Mouse (Mus musculus): Measurements from ENCODE around the gene Hoxd9. TPM values are rescaled to one million over a fixed set of nuclear protein-coding genes. Genes with fewer than 3 reads are reported as not detected.

Hoxd9 gene
- polyA plus RNA-seq, 1 experiment, result not detected

DNA sequence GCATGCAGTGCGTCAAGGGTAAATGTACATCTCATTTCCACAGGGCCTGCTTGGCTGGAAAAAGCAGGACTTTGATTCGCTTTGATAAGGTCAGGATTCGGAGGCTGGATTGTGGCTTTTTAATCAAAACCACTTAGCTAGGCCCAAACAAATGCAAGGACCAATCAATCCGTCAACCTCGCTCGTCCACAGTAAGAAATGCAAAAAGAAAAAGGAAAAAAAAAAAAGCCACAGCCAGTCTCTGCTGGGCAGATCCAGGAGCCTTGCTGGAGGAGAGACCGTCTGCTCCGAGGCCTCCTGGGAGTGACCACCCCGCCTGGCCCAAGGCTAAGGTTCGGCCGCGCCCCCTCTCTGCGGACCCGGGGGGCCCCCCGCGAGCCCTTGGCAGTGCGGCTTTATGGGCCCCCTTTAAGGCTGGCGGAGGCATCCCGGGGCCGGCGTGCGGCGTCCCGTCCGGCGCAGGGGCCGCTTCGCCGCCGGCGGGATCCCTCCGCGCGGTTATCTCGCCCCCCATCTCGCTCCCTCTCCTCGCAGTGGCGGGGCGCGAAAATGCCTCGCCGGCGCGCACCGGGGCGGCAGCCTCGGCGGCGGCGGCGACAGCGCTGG is 7.0 kb downstream of the Hoxd9 start, which contains the start of gene Hoxd8:
Hoxd8 (plus strand) TSS at position 223 of the 606 bp plus-strand sequence.
- H3K79me2 ChIP-seq (ENCODE audit: control insufficient read depth, insufficient read depth), result no peaks in the 10 kb centered on the region
- no peaks in the 10 kb centered on the region for H3K79me3 ChIP-seq (ENCODE audit: low read depth)
- TF ChIP-seq CEBPB (IDR thresholded peaks at IDR 0.05; ENCODE audit: low read depth), result no peak
- no peak for TF ChIP-seq USF1 (IDR thresholded peaks at IDR 0.05; ENCODE audit: low read depth)
- TF ChIP-seq MAX (IDR thresholded peaks at IDR 0.05), result no peak
- no peak for TF ChIP-seq FOSL1 (IDR thresholded peaks at IDR 0.05; ENCODE audit: insufficient read depth, low read length, poor library complexity, severe bottlenecking)
- no peak for TF ChIP-seq MYOG (IDR thresholded peaks at IDR 0.05; ENCODE audit: control insufficient read depth, extremely low read depth, insufficient read length)
- TF ChIP-seq CTCF (IDR thresholded peaks at IDR 0.05; ENCODE audit: control insufficient read depth, insufficient read depth, insufficient read length), result no peak
- no peak for TF ChIP-seq MYOD1 (IDR thresholded peaks at IDR 0.05; ENCODE audit: control insufficient read depth, insufficient read length, low read depth)
- H3K4me3 ChIP-seq (ENCODE audit: insufficient read depth, poor library complexity, severe bottlenecking), result no peak within 1 kb of the TSS
- no peak within 1 kb of the TSS for H3ac ChIP-seq (ENCODE audit: control insufficient read depth, insufficient read length, low read depth)
- H3K36me3 ChIP-seq (ENCODE audit: control insufficient read depth, insufficient read depth), result no peaks in the 10 kb centered on the region
- H3K27me3 ChIP-seq (ENCODE audit: control insufficient read depth, insufficient read depth, insufficient read length), result peaks cover 45% of the 10 kb centered on the region

DNA sequence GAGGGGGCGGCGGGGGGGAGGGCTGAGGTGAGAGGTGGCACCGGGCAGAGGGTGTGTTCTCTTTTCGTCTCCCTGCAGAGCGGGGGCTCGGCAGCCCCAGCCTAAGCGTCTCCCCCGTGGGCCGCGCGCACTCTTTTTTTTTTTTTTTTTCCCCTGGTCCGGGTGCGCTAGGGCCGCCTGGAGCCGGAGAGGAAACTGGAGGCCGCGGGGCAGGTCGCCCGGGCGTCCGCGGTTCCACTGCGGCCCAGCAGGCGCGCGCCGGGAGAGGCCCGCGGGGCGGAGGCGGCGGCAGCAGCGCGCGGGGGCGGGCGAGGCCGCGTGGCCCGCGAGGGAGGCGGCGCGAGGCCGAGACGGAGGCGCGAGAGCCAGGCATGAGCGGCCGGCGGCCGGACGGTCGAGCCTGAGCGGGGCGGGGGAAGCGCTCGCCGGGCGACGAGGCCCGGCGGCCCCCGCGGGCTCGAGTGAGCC is 7.5 kb downstream of the Hoxd9 start:
- Histone ChIP-seq H3K27me3 (ENCODE audit: control insufficient read depth, insufficient read depth, insufficient read length) (peaks cover 45% of the 10 kb centered on the region), H3K79me3 (ENCODE audit: low read depth) (no peaks in the 10 kb centered on the region), H3ac (ENCODE audit: control insufficient read depth, insufficient read length, low read depth) (no peak overlapping the region), H3K36me3 (ENCODE audit: control insufficient read depth, insufficient read depth) (no peaks in the 10 kb centered on the region), H3K4me3 (ENCODE audit: insufficient read depth, poor library complexity, severe bottlenecking) (no peak overlapping the region), H3K79me2 (ENCODE audit: control insufficient read depth, insufficient read depth) (no peaks in the 10 kb centered on the region)
- no peak for TF ChIP-seq MAX (IDR thresholded peaks at IDR 0.05)
- no peak for TF ChIP-seq MYOD1 (IDR thresholded peaks at IDR 0.05; ENCODE audit: control insufficient read depth, insufficient read length, low read depth)
- no peak for TF ChIP-seq USF1 (IDR thresholded peaks at IDR 0.05; ENCODE audit: low read depth)
- TF ChIP-seq CTCF (IDR thresholded peaks at IDR 0.05; ENCODE audit: control insufficient read depth, insufficient read depth, insufficient read length), result no peak
- no peak for TF ChIP-seq CEBPB (IDR thresholded peaks at IDR 0.05; ENCODE audit: low read depth)
- TF ChIP-seq MYOG (IDR thresholded peaks at IDR 0.05; ENCODE audit: control insufficient read depth, extremely low read depth, insufficient read length), result no peak
- TF ChIP-seq FOSL1 (IDR thresholded peaks at IDR 0.05; ENCODE audit: insufficient read depth, low read length, poor library complexity, severe bottlenecking), result no peak

GRCm38 (mm10) chr2:74705467-74706089 is 8.1 kb downstream of the Hoxd9 start:
- H3K79me3 ChIP-seq (ENCODE audit: low read depth), result no peaks in the 10 kb centered on the region
- H3K27me3 ChIP-seq (ENCODE audit: control insufficient read depth, insufficient read depth, insufficient read length), result peaks cover 39% of the 10 kb centered on the region
- no peak overlapping the region for H3K4me3 ChIP-seq (ENCODE audit: insufficient read depth, poor library complexity, severe bottlenecking)
- H3K36me3 ChIP-seq (ENCODE audit: control insufficient read depth, insufficient read depth), result no peaks in the 10 kb centered on the region
- no peak overlapping the region for H3ac ChIP-seq (ENCODE audit: control insufficient read depth, insufficient read length, low read depth)
- no peaks in the 10 kb centered on the region for H3K79me2 ChIP-seq (ENCODE audit: control insufficient read depth, insufficient read depth)
- TF ChIP-seq MYOD1 (IDR thresholded peaks at IDR 0.05; ENCODE audit: control insufficient read depth, insufficient read length, low read depth) (no peak), CEBPB (IDR thresholded peaks at IDR 0.05; ENCODE audit: low read depth) (no peak), USF1 (IDR thresholded peaks at IDR 0.05; ENCODE audit: low read depth) (no peak), CTCF (IDR thresholded peaks at IDR 0.05; ENCODE audit: control insufficient read depth, insufficient read depth, insufficient read length) (no peak), FOSL1 (IDR thresholded peaks at IDR 0.05; ENCODE audit: insufficient read depth, low read length, poor library complexity, severe bottlenecking) (no peak), MYOG (IDR thresholded peaks at IDR 0.05; ENCODE audit: control insufficient read depth, extremely low read depth, insufficient read length) (no peak), MAX (IDR thresholded peaks at IDR 0.05) (no peak)

GRCm38 (mm10) chr2:74706393-74706960 is 8.9 kb downstream of the Hoxd9 start:
- H3K4me3 ChIP-seq (ENCODE audit: insufficient read depth, poor library complexity, severe bottlenecking), result no peak overlapping the region
- H3K36me3 ChIP-seq (ENCODE audit: control insufficient read depth, insufficient read depth), result no peaks in the 10 kb centered on the region
- H3K27me3 ChIP-seq (ENCODE audit: control insufficient read depth, insufficient read depth, insufficient read length), result peaks cover 34% of the 10 kb centered on the region
- TF ChIP-seq MYOG (IDR thresholded peaks at IDR 0.05; ENCODE audit: control insufficient read depth, extremely low read depth, insufficient read length), result no peak
- TF ChIP-seq USF1 (IDR thresholded peaks at IDR 0.05; ENCODE audit: low read depth), result no peak
- no peak for TF ChIP-seq FOSL1 (IDR thresholded peaks at IDR 0.05; ENCODE audit: insufficient read depth, low read length, poor library complexity, severe bottlenecking)
- no peak for TF ChIP-seq MAX (IDR thresholded peaks at IDR 0.05)
- TF ChIP-seq MYOD1 (IDR thresholded peaks at IDR 0.05; ENCODE audit: control insufficient read depth, insufficient read length, low read depth), result no peak
- TF ChIP-seq CEBPB (IDR thresholded peaks at IDR 0.05; ENCODE audit: low read depth), result no peak
- TF ChIP-seq CTCF (IDR thresholded peaks at IDR 0.05; ENCODE audit: control insufficient read depth, insufficient read depth, insufficient read length), result no peak
- no peaks in the 10 kb centered on the region for H3K79me3 ChIP-seq (ENCODE audit: low read depth)
- no peaks in the 10 kb centered on the region for H3K79me2 ChIP-seq (ENCODE audit: control insufficient read depth, insufficient read depth)
- no peak overlapping the region for H3ac ChIP-seq (ENCODE audit: control insufficient read depth, insufficient read length, low read depth)

GRCm38 (mm10) chr2:74707599-74707998 is 10.1 kb downstream of the Hoxd9 start:
- no peaks in the 10 kb centered on the region for H3K79me2 ChIP-seq (ENCODE audit: control insufficient read depth, insufficient read depth)
- no peak overlapping the region for H3K4me3 ChIP-seq (ENCODE audit: insufficient read depth, poor library complexity, severe bottlenecking)
- H3K79me3 ChIP-seq (ENCODE audit: low read depth), result no peaks in the 10 kb centered on the region
- no peak overlapping the region for H3ac ChIP-seq (ENCODE audit: control insufficient read depth, insufficient read length, low read depth)
- peaks cover 42% of the 10 kb centered on the region for H3K27me3 ChIP-seq (ENCODE audit: control insufficient read depth, insufficient read depth, insufficient read length)
- TF ChIP-seq MYOG (IDR thresholded peaks at IDR 0.05; ENCODE audit: control insufficient read depth, extremely low read depth, insufficient read length), result no peak
- no peak for TF ChIP-seq CEBPB (IDR thresholded peaks at IDR 0.05; ENCODE audit: low read depth)
- TF ChIP-seq CTCF (IDR thresholded peaks at IDR 0.05; ENCODE audit: control insufficient read depth, insufficient read depth, insufficient read length), result no peak
- no peak for TF ChIP-seq USF1 (IDR thresholded peaks at IDR 0.05; ENCODE audit: low read depth)
- TF ChIP-seq MAX (IDR thresholded peaks at IDR 0.05), result no peak
- no peak for TF ChIP-seq MYOD1 (IDR thresholded peaks at IDR 0.05; ENCODE audit: control insufficient read depth, insufficient read length, low read depth)
- no peak for TF ChIP-seq FOSL1 (IDR thresholded peaks at IDR 0.05; ENCODE audit: insufficient read depth, low read length, poor library complexity, severe bottlenecking)
- H3K36me3 ChIP-seq (ENCODE audit: control insufficient read depth, insufficient read depth), result no peaks in the 10 kb centered on the region

Measured in C2C12 (cell line).